Mouse (Mus musculus) cortical plate, adult 2 months (tissue): ENCODE results near the gene Nubp1. TPM values are rescaled to one million over a fixed set of nuclear protein-coding genes. Genes with fewer than 3 reads are reported as not detected.

Source experiments
- H3K27ac ChIP-seq: fragments of 200-500 bp; 2 replicates; pipeline ENCODE4 v1.5.1; 2012; ENCODE audit warnings: low read length, control low read depth, inconsistent platforms; ENCODE audit not compliant: insufficient read depth
- H3K4me1 ChIP-seq: fragments of 200-500 bp; 2 replicates; pipeline ENCODE4 v1.6.1; 2011; ENCODE audit warnings: low read length; ENCODE audit not compliant: control insufficient read depth, insufficient read depth
- H3K4me3 ChIP-seq: fragments of 200-500 bp; 2 replicates; pipeline ENCODE4 v1.5.1; 2011; ENCODE audit warnings: mild to moderate bottlenecking, low read length, control low read depth; ENCODE audit not compliant: insufficient read depth
- CTCF ChIP-seq: fragments of 200-500 bp; IDR thresholded peaks from 2 replicates; pipeline ENCODE4 v1.5.1; 2011; ENCODE audit warnings: mild to moderate bottlenecking, control low read depth, low read length; ENCODE audit not compliant: insufficient read depth; ENCODE audit errors: extremely low read depth
- POLR2A ChIP-seq: fragments of 200-500 bp; IDR thresholded peaks from 2 replicates; pipeline ENCODE4 v1.6.1; 2011; ENCODE audit warnings: mild to moderate bottlenecking, low read length, control low read depth; ENCODE audit not compliant: insufficient read depth; ENCODE audit errors: extremely low read depth
- polyA plus RNA-seq: library from polyadenylated mRNA; depleted of rRNA; stranded (reverse); fragments of >200 nt; gene quantifications from 2 replicates; pipeline ENCODE4 v1.2.3, GENCODE M21; 2012; rRNA removed

The Nubp1 gene
- polyA plus RNA-seq: 24.6 and 26.3 TPM in 2 replicates

DNA sequence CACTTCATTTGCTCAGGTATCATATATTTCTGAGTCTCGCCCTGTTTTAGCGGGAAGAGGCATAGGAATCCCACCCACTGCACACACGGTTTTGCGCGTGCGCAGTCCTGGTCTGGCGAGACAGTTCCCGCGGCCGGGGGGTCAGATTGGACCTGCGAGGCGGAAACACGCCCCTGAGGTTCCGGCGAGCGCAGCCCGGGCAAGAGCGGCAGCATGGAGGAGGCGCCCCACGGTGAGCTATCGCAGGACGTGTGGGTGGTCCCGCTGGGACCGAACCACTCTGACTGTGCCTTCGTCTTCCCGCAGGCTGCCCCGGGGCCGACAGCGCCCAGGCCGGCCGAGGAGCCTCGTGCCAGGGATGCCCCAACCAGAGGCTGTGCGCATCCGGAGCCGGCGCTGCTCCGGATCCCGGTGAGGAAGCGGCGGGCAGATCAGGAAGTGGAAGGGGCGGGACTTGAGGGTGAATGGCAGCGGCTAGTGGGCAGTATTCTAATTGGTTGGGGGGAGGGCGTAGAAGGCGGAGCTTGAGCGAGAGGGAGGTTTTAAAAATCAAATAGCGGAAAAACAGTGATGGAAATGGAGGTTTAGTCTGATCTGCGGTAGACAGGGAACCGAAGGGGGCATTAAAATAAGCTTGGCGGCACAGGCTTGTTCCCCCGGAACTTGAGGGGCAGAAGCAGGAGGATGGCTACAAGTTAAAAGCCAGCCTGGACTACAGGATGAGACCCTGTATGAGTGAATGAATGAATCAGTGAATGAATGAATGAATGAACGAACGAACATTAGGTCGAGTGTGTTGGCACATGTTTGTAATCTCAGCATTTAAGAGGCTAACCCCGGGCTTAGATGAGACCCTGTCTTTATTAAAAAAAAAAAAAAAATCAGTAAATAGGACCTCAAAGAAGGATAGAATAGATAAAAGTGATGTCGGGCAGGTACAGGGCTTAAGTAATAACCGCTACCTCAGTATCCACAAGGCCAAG, at the start of gene Nubp1:
Gene Nubp1, plus strand, starts transcription at position 185 of the 983 bp plus-strand sequence.
- H3K4me3 ChIP-seq: peak within 1 kb of the TSS; percentile 64
- no peaks in the 10 kb centered on the region; the same call in 1 of the 2 replicates for H3K4me1 ChIP-seq
- no peak for TF ChIP-seq CTCF
- TF ChIP-seq POLR2A: peak; percentile 66
- H3K27ac ChIP-seq: peak within 1 kb of the TSS; percentile 73; the same call in 1 of the 2 replicates

DNA sequence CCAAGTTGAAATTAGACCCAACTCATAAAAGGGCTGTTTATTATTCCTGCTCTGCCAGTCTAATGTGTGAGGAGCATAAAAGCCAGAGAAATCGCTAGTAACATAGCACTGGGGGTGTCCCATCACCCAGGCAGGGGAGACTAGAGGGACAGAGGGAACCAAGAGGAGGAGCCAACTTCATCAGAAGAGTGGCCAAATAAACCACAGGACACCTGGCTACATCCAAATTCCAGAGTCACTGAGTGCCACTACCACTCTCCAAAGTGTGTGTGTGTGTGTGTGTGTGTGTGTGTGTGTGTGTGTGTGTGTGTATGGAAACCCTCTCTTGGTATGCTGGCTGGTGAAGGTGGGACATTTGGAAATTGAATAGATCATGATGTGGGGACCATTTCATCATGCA, 48.7 kb upstream of the Nubp1 start:
- H3K4me3 ChIP-seq: no peak overlapping the region
- TF ChIP-seq POLR2A (no peak), CTCF (no peak)
- H3K4me1 ChIP-seq: no peaks in the 10 kb centered on the region; the same call in 1 of the 2 replicates
- no peak overlapping the region for H3K27ac ChIP-seq

DNA sequence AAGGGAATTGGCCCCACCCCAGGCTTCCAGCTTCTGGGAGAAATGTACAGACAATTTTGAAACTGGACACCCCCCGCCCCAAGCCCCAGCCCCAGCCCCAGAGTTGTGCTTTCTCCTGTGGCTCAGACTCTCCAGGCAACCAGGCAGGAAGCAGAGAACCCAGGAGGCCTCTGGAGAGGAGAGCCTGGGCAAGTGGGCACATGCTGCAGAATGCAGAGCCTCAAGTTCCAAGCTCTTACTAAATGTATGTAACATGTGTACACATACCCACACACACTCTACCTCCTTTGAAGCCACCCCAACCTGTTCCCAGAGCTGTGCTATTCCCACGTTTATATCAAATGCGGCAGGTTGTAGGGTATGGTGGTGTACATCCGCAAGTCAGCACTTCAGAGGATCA, 46.0 kb upstream of the Nubp1 start:
- Histone ChIP-seq H3K4me3 (no peak overlapping the region), H3K4me1 (no peaks in the 10 kb centered on the region), H3K27ac (0 out of 2 replicates have a peak overlapping the region, but pooled peaks have one; percentile 44)
- no peak for TF ChIP-seq CTCF
- no peak for TF ChIP-seq POLR2A

DNA sequence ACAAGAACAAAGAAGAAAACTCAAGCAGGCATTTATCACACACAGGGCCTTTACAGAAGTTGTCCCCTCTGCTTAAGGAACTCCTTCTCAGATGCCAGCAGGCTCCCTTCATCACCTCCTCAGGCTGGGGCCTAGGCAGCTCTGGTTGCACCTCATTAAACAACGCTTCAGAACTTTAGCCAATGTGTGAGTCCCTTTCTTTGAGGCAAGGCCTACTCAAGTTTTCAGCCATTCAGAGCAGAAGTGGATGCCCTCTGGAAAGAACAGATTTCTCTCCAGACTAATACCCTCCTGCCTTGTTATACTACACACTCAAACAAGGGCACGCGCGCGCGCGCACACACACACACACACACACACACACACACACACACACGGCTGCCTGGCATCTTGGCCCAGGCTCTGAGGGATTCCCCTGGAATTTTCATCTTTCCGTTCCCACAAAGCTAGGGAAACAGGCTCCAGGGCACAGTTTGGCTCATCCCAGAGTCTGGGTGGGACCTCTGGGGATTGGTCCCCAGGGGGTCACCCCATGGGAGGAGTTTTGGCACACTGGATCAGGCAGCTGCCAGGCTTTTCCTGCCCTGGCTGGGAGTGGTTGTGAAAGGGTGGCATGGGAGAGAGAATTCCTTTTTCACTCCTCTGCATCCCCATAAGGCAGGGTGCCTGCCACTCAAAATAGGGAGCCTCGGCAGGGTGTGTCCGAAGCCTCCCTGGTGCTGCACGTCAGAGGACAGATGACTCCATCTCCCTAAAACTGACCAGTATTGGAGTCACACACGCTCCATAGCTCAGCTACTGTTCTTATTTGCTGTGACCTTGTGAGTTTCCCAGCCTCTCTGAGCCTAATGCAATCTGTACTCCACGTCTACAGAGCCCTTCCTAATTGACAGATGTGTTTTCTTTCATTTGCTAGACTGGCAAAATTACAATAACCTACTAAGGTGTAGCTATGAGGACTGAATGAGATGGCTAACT, 45.2 kb upstream of the Nubp1 start:
- H3K27ac ChIP-seq: 0 out of 2 replicates have a peak overlapping the region, but pooled peaks have one; percentile 44
- no peaks in the 10 kb centered on the region for H3K4me1 ChIP-seq
- TF ChIP-seq CTCF: no peak
- TF ChIP-seq POLR2A: no peak
- no peak overlapping the region for H3K4me3 ChIP-seq

DNA sequence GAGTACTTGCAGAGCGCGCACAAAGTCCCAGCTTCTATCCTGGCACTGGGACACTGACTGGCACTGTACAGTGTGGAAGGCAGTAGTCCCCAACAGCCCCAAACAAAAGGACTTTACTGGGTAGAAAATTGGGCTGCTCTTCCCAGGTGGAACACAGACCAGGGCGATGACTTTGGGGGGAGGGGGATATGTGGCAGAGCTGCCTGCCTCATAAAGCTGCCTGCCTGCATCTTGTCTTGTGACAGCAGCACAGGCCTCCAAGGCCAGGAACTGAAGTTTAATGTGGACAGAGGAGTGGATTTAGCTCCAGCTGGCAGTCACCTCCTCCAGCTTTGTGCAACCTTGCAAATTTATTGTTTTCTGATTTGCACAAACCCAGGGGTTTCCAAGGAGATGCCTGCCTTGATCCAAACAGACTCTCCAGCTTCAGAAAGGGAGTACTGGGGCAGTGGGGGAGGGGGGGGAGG, 42.2 kb upstream of the Nubp1 start:
- Histone ChIP-seq H3K27ac (no peak overlapping the region), H3K4me1 (no peaks in the 10 kb centered on the region), H3K4me3 (no peak overlapping the region)
- TF ChIP-seq CTCF (no peak), POLR2A (no peak)

DNA sequence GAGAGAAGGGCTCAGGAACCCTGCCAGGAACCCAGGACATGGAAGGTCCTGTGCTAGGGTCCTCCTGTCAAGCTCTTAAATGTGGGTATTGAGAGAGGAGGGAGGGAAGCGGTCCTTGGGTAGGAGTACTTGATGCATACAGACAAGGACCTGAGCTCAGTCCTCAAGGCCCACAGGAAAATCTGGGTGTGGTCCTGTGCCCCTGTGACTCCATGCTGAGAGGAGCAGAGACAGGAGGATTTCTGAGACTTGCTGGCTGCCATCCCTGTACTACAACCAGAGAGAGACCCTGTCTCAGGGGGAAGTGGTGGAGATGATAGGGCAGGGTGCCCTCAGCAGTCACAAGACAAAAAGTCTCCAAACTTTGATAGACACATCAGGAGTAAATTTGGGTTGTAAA, 41.8 kb upstream of the Nubp1 start:
- TF ChIP-seq CTCF (no peak), POLR2A (no peak)
- no peaks in the 10 kb centered on the region for H3K4me1 ChIP-seq
- H3K27ac ChIP-seq: no peak overlapping the region
- H3K4me3 ChIP-seq: no peak overlapping the region

DNA sequence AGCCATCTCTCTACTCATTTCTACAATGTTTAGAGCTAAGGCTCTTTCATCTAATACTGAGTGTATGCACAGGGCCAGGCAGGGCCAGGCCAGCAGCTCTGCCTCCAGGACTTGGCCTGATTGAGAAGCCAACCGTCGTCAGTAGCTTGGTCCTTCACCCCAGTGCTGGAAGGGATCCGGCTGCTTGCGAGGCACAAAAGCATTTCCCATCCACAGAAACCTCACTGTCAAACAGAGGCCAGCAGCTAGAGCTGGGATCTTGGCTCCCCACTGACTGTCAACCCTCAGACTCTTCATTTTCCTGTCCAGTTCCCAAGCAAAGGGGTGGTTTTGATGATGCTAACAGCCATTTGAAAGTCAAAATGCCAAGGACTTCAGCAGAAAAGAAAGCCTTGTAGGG, 39.4 kb upstream of the Nubp1 start:
- H3K4me3 ChIP-seq: no peak overlapping the region
- TF ChIP-seq CTCF (no peak), POLR2A (no peak)
- H3K27ac ChIP-seq: no peak overlapping the region
- no peaks in the 10 kb centered on the region for H3K4me1 ChIP-seq

DNA sequence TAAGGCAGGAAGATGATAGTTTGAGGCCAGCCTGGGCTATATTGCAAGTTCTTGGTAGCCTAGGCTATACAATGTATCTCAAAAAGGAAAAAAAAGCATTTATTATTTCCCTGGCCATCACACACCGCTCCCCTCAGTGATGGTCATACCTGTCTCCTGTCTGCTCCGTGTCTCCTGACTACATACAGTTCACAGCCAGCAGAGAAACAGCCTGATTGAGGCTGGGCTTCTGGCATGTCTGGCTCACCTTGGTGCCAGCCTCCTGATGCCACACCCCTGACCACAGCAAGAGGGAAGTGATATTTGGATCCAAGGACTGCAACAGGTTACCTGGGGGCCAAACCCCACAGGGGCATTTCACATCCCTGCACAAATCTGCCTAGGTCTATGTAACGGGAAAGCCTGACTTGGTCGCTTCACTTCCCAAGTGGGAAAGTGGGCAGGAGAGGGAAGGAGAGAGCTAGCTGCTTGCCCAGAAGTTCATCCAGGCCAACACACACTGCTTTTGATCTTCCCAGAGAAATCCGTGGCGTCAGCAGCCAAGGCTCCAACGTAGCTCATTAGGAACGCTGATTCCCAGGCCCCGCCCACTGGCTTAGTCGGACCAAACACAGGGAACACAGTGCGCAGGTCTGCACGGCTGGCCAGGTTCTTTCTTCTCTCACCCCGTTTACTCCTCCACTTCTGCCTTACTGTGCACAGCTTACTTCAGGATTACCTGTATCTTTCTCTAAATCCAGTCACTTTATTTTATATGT, 37.3 kb upstream of the Nubp1 start:
- H3K4me3 ChIP-seq: no peak overlapping the region
- H3K4me1 ChIP-seq: no peaks in the 10 kb centered on the region
- TF ChIP-seq POLR2A (no peak), CTCF (no peak)
- no peak overlapping the region for H3K27ac ChIP-seq

DNA sequence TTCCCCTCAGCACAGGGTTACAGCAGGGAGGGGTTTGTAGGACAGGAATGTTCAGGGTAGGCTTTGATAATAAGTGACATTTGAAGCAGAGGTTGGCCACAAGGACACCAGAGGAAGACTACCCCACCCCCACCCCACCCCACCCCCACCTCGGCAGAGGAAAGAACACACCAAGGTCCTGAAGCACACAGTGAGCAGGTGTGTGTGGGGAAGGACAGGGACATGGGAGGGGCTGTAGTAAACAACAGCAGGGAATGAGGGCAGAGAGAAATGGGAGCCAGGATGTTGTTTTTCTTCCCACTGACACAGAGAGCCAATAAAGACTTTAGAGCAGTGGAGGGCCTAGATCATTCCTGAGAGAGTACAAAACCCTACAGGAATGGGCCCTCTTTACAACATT, 34.5 kb upstream of the Nubp1 start:
- no peak overlapping the region for H3K27ac ChIP-seq
- TF ChIP-seq POLR2A: no peak
- no peak for TF ChIP-seq CTCF
- H3K4me3 ChIP-seq: no peak overlapping the region
- H3K4me1 ChIP-seq: no peaks in the 10 kb centered on the region

DNA sequence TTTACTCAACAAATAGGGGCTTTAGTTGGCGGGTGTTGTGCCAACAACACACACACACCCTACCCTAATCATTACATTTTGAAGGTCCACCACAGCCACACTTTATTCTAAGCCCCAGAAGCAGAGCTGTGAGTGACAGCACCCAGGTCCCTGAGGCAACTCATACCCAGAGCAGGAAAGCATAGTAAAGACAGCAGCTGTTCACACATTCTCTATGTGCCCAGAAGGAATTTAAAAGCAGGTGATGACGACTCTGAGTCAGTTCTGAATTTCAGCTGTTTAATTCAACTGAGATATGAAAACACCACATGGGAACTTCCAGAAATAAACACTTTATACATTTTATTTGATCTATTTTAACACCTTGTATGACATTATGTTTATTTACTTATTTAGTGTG, 32.2 kb upstream of the Nubp1 start:
- H3K27ac ChIP-seq: no peak overlapping the region
- TF ChIP-seq CTCF (no peak), POLR2A (no peak)

More for the DNA sequence above, 32.2 kb upstream of the Nubp1 start:
- no peak overlapping the region for H3K4me3 ChIP-seq
- H3K4me1 ChIP-seq: no peaks in the 10 kb centered on the region
